Mouse (Mus musculus) left cerebral cortex, adult 8-10 months (tissue): Measurements from ENCODE around the gene Slc6a17. TPM values are rescaled to one million over a fixed set of nuclear protein-coding genes. Genes with fewer than 3 reads are reported as not detected.

ENCODE experiments used
- total RNA-seq, 4 experiments: library from RNA; stranded (reverse); gene quantifications; 2 replicates each; pipeline ENCODE4 v1.2.4; 2022

Slc6a17 gene
- total RNA-seq, 4 experiments from 2014 or later, result 328 to 391 (median 344) TPM

Other genes starting within 250 kb of the Slc6a17 start
- gene Lamtor5, start 239.2 kb downstream of the Slc6a17 start, total RNA-seq, result 10 to 100 TPM; 61.9 to 70.2 (median 63.6) TPM
- 1 to 10 TPM; 1.3 to 1.9 (median 1.7) TPM for gene Slc16a4, start 226.8 kb downstream of the Slc6a17 start, total RNA-seq
- gene Rbm15, start 184.3 kb downstream of the Slc6a17 start, total RNA-seq, result 10 to 100 TPM; 25.5 to 27.4 (median 26.5) TPM
- 10 to 100 TPM; 59.7 to 66.2 (median 61.6) TPM for gene Kcnc4, start 58.5 kb downstream of the Slc6a17 start, total RNA-seq
- under 1 TPM in 1 of 4 experiments, not detected in 3; 0.70 TPM for gene Ubl4b, start 37.1 kb upstream of the Slc6a17 start, total RNA-seq
- gene Alx3, start 77.0 kb upstream of the Slc6a17 start, total RNA-seq, result 1 to 10 TPM in 2 of 4 experiments, under 1 TPM in 2; 0.53 to 2.4 (median 0.82) TPM
- not detected for gene Gm10961, start 113.3 kb upstream of the Slc6a17 start, total RNA-seq
- gene Strip1, start 113.7 kb upstream of the Slc6a17 start, total RNA-seq, result 10 to 100 TPM; 52.3 to 62.6 (median 55.1) TPM
- gene Ahcyl1, start 178.5 kb upstream of the Slc6a17 start, total RNA-seq, result 100 to 1,000 TPM; 308 to 354 (median 335) TPM
- gene Csf1, start 242.5 kb upstream of the Slc6a17 start, total RNA-seq, result 10 to 100 TPM; 18.6 to 34.2 (median 26.6) TPM